Mouse (Mus musculus) ovary, postnatal 36 days (tissue): ENCODE measurements around the gene Cdk8.

ENCODE experiments used
- DNase-seq: peaks from one replicate; pipeline ENCODE4 v3.0.0; 2022; ENCODE audit warnings: low spot score, mixed read lengths

Cdk8 gene

DNA sequence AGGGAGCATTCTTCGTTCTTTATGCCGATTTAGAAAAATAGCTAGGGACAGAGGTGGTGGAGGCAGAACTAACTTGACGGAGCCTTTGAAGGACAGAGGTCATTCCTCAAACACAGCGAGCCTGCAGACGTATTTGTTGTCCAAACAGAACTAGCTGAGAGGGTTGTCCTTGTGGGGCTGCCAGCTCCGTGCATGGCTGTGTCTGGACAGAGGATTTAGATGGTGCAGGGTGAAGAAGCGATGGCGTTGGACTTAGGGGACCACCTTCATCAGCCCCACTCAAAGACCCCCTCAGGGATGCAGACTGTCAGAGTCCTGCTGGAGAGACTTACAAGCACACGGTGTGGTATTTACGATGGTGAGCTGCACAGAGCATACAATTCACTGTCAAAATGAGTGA is 97.9 kb downstream of the Cdk8 start:
- no peak for DNase-seq

DNA sequence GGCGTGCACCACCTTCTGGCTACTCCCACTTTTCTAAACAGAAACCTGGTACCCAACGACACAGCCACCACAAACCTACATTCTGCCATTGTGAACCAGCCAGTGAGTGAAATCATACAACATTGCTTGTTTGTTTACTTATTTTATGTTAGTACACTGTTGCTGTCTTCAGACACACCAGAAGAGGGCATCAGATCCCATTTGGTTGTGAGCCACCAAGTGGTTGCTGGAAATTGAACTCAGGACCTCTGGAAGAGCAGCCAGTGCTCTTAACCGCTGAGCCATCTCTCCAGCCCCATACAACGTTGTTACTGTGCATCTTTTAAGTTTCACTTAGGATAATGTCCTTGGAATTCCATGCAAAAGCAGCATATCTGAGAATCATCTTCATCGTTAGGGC is 98.5 kb downstream of the Cdk8 start:
- no peak for DNase-seq

DNA sequence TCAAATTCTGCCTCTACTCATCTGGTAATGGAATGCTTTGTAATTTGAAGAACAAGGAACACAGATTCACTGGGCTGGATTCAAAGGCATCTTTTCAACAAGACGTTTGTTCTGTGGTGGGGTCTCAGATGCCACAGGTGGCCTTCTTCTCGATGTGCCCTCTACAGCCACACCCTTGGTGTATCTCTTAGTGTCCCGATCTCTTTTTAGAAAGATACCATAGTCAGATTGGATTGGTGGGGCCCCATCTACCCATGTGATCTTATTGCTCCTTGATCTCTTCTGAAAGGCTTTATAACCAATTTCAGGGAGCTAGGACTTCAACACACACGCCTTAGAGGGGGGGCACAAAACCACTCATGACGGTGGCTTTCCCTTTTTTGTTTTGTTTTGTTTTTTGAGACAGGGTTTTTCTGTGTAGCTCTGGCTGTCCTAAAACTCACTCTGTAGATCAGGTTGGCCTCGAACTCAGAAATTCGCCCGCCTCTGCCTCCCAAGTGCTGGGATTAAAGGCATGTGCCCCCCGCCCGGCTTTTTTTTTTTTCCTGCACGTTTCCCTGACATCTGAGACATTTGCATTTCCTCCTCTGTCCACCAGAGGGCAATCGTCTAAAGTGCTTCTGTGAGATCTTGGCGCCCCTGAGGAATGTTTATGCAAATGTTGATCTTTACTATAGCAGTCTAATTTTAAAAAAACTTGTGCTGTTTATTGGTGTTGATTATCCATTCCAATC is 99.2 kb downstream of the Cdk8 start:
- no peak for DNase-seq

DNA sequence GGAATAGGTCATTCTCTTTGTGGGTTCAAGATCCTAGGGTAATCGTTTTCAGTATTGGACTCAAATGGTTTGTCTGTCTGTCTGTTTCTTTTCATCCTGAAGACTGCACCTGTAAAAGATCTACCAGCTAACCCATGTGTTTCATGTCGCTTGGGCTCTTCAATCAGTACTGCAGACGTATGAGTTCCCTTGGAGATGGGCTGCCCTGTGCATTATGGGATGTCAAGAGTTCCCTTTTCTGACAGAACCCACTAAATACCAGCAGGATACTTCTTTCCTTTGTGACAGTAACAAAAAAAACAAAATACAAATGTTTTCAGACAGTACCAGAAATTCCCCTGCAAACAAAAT is 99.7 kb downstream of the Cdk8 start:
- DNase-seq, result no peak

DNA sequence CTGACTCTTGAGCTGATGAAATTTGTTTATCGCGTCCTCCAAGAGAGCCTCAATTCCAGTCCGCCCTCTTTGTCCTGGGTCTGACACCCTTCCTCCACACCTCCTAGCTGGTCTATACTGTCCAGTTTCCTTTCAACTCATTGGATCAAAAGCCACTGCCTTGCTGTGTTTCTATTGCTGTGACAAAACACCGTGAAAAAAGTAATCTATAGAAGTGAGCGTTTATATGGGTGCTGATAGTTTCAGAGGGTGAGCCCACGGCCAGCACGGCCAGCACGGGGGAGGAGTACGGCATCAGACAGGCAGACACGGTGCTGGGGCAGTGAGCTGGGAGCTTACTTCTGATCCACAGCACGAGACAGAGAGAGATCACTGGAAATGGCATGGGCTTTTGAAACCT is 100.1 kb downstream of the Cdk8 start:
- DNase-seq, result no peak

DNA sequence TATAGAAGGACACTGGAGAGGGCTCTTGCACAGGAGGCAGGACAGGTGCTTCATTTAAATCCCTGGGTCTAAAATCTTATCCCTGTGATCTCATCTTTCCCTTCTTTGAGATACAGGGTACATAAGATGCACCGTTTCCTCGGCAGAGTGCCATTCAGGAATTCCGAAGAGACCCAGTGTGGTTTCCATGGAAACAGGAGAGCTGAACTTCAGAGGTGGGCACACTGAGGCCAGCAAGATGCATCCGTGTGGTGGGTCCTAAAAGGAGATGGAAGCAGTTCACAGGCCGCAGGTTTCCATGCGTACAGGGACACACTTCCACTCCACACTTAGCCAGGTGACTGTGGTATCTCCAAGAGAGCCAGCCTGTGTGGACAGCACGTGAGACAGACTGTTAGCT is 101.5 kb downstream of the Cdk8 start:
- DNase-seq, result no peak

DNA sequence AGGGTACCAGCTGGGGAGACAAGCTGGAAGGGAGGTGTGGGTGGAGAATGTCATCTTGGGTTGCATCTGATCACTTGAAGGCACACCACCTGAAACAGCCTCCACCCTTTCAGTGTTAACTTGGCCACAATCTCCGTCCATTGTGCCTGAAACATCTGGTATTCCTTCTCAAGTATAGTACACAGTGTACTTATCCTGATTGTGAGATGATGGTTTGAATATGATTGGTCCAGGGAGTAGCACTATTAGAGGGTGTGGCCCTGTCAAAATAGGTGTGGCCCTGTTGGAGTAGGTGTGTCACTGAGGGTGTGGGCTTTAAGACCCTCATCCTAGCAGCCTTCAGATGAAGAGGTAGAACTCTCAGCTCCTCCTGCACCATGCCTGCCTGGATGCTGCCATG is 103.4 kb downstream of the Cdk8 start:
- DNase-seq, result no peak

DNA sequence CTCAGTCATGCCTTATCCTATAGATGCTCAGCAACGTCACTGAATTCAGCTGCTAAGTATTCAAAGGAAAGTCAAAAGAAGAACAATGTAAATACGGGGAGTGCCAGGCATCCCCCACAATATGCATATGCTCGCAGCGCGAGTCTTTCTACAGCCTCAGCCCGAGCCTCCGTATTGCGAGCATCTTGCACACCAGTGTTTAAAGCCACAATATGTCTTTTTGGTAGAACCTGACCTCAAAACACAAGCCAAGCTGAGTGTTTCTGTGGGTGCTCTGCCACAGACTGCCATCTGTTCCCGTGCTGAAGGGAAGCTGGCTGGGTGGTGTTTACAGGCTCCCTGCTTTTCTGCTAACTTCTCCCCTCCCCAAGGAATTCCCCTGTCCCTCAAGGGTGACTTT is 107.0 kb downstream of the Cdk8 start:
- DNase-seq, result no peak

DNA sequence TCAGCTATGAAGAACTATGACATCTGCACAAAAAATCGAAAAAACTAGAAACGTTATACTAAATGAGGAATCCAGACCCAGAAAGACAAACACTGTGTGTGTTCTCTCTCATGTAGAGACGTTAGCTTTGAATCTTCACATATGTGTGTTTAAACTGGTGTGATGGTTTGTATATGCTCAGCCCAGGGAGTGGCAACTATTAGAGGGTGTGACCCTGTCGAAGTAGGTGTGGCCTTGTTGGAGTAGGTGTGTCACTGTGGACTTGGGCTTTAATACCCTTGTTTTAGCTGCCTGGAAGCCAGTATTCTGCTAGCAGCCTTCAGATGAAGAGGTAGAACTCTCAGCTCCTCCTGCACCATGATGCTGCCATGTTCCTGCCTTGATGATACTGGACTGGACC is 109.0 kb downstream of the Cdk8 start:
- no peak for DNase-seq

DNA sequence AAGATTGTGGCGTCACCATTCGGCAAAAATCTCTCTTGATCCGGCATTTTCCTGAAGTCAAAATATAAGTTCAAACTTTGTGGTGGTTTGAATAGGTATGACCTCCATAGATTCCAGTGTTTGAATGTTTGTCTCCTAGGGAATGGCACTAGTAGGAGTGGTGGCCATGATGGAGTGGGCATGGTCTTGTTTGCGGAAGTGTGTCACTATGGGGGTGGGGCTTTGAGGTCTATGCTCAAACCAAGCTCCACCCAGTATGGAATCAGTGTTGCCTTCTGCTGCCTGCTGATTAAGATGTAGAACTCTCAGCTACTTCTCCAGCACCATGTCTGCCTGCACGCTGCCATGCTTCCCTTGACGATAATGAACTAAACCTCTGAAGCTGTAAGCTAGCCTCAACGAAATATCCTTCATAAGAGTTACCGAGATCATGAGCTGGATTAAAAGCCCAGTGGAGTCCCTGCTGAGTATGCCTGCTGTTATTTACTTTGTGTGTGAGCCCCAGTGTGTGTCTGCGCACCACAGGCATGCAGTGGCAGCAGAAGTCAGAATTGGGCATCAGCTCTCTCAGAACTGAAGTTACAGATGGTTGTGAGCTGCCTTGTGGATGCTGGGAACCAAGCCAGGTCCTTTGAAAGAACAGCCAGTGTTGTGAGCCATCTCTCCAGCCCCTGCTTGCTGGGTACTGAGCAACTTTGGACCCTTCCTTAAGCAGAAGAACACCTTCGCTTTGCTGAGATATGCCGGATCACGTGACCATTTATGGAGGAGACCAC is 114.1 kb downstream of the Cdk8 start:
- DNase-seq, result no peak

DNA sequence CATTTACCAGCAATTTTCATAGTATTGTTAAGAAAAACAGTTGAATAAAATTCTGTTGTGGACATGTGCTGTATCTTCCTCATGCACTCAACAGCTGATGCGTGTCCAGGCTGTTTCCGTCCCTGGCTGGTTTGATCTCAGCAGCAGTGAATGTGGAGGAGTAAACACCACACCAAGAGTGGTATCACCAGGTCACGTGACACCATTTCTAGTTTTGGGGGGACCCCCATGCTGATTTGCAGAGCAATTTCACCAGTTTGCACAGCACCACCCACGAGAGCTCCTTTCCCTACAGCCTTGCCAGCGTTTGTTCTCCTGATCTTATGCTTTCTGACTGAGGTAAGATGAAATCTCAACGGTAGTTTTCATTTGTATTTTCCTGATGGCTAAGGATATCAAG is 116.1 kb downstream of the Cdk8 start:
- no peak for DNase-seq

DNA sequence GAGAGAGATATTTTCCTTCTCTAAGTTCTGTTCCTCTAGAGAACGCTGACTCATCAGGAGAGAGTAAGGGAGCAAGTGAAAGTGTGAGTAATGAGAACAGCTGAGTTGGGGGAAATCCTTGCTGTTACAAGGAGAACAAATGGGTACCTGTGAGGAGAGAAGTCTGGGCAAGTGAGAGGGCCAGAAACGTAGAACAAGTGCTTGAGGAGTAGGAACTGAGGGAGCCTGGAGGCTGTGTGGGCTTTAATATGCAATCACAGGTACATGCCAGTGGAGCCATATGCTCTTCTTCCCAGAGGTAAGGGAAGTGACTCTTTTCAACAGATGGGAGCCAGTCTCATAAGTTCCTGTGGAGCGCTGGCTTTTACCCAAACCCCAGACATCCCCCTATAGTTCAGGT is 118.2 kb downstream of the Cdk8 start:
- DNase-seq, result no peak

DNA sequence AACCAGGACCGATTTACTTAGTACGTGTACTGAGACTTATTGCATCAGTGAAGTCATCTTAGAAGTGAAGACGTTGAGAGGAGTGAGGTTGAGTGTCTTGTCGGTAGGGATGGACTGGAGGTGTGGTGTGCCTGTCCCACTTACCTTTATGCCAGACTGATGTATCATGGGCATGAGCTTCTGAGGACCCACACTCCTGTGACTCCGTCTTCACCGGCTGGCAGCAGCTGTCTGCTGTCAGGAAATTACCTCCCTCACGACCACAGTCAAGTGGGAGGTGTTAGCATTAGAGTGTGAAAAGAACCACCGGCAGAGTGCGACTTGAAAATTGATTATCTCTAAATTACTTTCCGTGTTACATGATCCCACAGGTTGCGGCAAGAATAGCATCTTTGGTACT is 119.8 kb downstream of the Cdk8 start:
- no peak for DNase-seq

DNA sequence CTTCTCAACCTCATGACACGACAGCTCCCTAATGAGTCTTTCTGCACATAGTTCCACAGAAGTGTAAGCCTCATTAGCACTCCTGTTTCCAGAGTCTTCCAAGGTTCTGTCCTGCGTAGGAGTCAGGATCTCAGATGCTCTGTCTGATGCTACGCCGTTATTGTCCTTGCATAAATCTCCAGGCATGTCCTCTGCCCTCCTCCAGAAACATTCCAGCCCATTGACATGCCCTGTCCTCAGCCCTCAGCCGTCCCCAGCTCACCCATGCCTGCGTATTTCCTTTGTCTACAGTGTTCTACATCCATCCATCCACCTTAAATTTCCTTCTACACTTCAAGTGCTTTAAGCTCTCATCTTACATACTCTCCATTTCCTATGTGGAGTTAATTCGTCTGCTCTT is 121.0 kb downstream of the Cdk8 start:
- DNase-seq, result no peak
